Mouse (Mus musculus): Measurements from ENCODE around the gene C1galt1. TPM values are rescaled to one million over a fixed set of nuclear protein-coding genes. Genes with fewer than 3 reads are reported as not detected.

The C1galt1 gene
- total RNA-seq, 2 experiments from 2014 or later: 9.2 to 9.5 TPM

DNA sequence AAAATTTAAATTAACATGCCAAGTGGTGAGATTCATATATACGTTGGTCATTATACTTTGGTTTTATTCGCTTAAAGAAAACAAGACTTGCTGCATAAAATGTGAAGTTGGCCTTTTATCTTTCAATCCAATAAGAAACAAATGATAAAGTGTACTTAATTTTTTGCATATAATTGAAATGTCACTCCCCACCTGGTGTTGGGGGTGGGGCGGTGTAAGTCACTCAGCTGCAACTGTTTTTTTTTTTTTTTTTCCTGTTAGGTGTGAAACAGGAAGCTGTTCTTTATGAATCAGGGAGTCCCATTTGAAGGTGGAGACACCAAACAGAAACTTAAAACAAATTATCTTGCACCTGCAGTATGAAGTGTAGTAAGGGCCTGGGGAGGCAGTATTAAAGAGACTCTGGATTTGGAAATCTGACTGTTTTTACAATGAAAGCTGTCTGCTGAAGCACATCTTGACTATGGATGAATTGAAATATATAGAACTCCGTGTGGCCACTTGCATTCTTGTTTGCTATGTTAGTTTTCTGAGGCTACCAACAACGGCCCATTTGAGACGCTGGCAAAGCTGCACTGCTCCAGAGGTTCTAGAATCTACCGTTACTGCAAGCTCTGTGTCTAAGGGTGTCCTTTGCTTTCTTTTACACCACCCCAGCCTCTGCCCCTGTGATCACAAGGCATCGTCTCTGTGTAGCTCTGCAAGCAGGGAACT, 2.2 kb downstream of the C1galt1 start:
- TF ChIP-seq CTCF (conservative IDR thresholded peaks at IDR 0.05): no peak
- no peak for DNase-seq (ENCODE audit: low spot score in 2 of 2)
- H3K4me3 ChIP-seq: peak overlapping the region; percentile 75; the same call in 1 of the 2 replicates
- H3K27ac ChIP-seq: no peak overlapping the region

DNA sequence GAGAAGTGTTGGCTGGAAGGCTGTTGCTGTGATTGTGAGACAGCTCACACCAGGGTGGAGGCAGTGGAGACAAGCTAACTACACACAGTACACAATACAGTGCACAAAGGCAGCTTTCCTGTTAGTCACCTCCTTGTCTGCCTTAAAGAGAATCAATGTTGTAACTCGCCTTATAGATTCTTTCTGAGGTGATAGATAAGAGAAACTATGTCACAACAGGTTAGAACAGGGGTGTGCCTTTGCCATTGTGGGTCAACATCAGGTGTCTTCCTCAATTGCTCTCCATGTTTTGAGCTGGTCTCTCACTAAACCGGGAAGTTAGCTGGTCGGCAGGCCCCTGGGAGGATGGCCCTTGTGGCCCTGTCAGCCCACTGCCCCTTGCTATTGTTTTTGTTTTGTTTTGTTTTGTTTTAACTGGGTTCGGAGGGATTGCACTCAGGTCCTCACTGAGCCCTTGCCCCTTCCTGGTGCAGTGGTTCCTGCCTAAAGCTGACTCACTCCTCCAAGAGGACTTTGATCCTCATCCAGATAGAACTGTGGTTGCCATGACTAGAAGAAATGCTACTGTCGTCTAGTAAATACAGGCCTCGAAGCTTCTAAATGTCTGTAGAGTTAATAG, 3.4 kb downstream of the C1galt1 start:
- DNase-seq (ENCODE audit: low spot score in 2 of 2): no peak
- no peak for TF ChIP-seq CTCF (conservative IDR thresholded peaks at IDR 0.05)
- Histone ChIP-seq H3K27ac (no peak overlapping the region), H3K4me3 (no peak overlapping the region)

DNA sequence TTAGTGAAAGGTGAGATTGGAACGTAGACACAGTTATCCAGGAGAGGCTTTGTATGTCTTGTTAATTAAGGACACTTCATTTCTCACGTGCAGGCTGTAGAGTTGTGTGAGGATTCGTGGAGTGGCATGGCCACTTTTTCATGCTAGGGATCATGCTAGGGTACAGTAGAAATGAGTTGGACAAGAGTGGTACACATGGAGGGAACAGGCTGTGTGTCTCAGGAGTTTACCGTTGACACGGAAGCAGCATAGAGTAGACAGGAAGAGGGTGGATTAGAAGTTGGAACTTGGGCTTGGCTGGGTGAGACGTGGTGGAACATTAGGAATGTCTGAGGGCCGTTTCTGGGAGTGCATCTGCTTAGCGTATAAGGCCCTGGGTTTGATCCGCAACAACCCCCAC, 4.1 kb downstream of the C1galt1 start:
- DNase-seq (ENCODE audit: low spot score in 2 of 2): no peak
- no peak for TF ChIP-seq CTCF (conservative IDR thresholded peaks at IDR 0.05)
- H3K27ac ChIP-seq: no peak overlapping the region
- H3K4me3 ChIP-seq: no peak overlapping the region

GRCm38 (mm10) chr6:7851036-7851435, 6.4 kb downstream of the C1galt1 start:
- Histone ChIP-seq H3K27ac (no peak overlapping the region), H3K4me3 (no peak overlapping the region)
- no peak for TF ChIP-seq CTCF (conservative IDR thresholded peaks at IDR 0.05)
- no peak for DNase-seq (ENCODE audit: low spot score in 2 of 2)

DNA sequence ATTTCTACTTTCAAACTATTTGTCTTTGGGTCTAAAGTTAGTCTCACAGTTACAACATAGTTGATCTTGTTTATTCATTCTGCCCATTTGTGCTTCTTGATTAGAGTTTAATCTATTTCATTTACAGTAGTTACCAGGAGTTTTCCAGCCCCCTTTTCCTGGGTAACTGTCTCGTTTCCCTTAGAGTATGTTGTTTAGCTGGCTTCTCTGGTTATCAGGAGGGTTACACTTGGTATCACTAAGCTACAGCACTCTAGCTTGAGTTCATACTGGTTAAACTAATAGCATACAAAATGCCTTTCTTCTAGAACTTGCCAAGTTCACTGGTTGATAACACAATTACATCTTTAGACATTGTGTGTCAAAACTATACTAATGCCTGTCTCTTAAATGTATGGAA, 8.3 kb downstream of the C1galt1 start:
- no peak for DNase-seq (ENCODE audit: low spot score in 2 of 2)
- no peak overlapping the region for H3K27ac ChIP-seq
- H3K4me3 ChIP-seq: no peak overlapping the region
- TF ChIP-seq CTCF (conservative IDR thresholded peaks at IDR 0.05): no peak

DNA sequence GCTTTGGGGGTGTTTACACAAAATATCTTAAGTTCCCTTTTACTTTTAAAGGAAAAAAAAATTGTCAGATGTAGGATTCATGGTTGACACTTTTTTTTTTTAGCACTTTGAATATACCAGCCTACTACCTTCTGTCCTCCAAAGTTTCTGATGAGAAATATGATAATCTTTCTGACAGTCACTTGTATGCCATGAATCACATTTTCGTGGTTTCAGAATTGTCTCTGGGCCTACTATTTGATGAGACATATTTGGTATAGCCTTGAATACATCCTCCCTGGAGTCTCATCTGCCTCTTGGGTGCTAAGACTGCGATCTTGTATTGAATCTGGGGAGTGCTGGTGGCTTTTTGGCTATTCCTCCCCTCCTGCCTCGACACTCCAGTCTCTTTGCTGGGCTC, 8.8 kb downstream of the C1galt1 start:
- Histone ChIP-seq H3K4me3 (no peak overlapping the region), H3K27ac (no peak overlapping the region)
- no peak for TF ChIP-seq CTCF (conservative IDR thresholded peaks at IDR 0.05)
- DNase-seq (ENCODE audit: low spot score in 2 of 2): peak in 1 of 2 experiments; percentile 9

GRCm38 (mm10) chr6:7856682-7857290, 12.1 kb downstream of the C1galt1 start:
- H3K4me3 ChIP-seq: no peak overlapping the region
- DNase-seq (ENCODE audit: low spot score in 2 of 2): no peak
- no peak for TF ChIP-seq CTCF (conservative IDR thresholded peaks at IDR 0.05)
- H3K27ac ChIP-seq: no peak overlapping the region

GRCm38 (mm10) chr6:7857356-7858247, 13.0 kb downstream of the C1galt1 start:
- DNase-seq (ENCODE audit: low spot score in 2 of 2): no peak
- Histone ChIP-seq H3K27ac (no peak overlapping the region), H3K4me3 (no peak overlapping the region)
- no peak for TF ChIP-seq CTCF (conservative IDR thresholded peaks at IDR 0.05)

- no peak for DNase-seq (ENCODE audit: low spot score in 2 of 2)
- no peak overlapping the region for H3K27ac ChIP-seq
- H3K4me3 ChIP-seq: no peak overlapping the region
- TF ChIP-seq CTCF (conservative IDR thresholded peaks at IDR 0.05): no peak
Observed at GRCm38 (mm10) chr6:7858586-7858985, 13.9 kb downstream of the C1galt1 start.

DNA sequence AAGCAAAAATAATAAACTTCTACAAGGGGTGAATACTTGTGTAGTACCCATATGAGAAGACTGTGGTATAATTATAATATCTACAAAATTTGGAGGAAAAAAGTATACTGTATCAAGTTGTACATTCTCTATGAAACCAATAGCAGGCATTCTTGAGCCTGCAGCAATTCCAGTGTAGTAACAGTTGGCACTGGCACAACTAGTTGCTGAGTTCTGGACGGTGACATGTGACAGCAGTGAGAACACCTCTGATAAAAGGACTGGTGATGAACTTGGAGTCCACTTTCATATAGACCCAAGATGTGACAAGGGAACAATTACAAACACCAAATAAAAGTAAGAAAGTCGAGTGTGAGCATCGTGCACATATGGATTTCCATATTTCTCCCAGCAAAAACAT, 14.5 kb downstream of the C1galt1 start:
- TF ChIP-seq CTCF (conservative IDR thresholded peaks at IDR 0.05): no peak
- Histone ChIP-seq H3K27ac (no peak overlapping the region), H3K4me3 (no peak overlapping the region)
- no peak for DNase-seq (ENCODE audit: low spot score in 2 of 2)

- no peak for DNase-seq (ENCODE audit: low spot score in 2 of 2)
- Histone ChIP-seq H3K27ac (no peak overlapping the region), H3K4me3 (no peak overlapping the region)
- no peak for TF ChIP-seq CTCF (conservative IDR thresholded peaks at IDR 0.05)
Observed at GRCm38 (mm10) chr6:7861033-7861432, 16.4 kb downstream of the C1galt1 start.

GRCm38 (mm10) chr6:7863354-7863753, 18.7 kb downstream of the C1galt1 start:
- TF ChIP-seq CTCF (conservative IDR thresholded peaks at IDR 0.05): no peak
- no peak overlapping the region for H3K27ac ChIP-seq
- no peak for DNase-seq (ENCODE audit: low spot score in 2 of 2)

DNA sequence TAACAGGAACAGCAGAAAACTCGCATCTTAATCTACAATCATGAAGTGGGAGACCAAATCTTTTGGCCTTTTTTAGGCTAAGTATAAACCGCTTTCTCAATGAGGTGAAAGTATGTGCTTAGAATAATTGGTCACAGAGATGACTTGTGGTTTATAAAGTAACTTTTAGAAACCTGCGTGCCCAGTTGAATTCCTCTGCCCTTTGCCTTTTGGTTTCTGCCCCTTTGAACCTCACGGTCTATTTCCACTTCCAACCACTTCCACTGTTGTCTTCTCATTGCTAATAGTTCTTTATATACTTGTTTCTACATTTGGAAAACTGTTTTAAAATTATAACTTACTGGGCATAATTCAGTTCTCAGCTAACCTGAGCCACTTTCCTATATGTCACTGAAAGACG, 32.2 kb downstream of the C1galt1 start:
- DNase-seq (ENCODE audit: low spot score in 2 of 2): no peak
- no peak overlapping the region for H3K27ac ChIP-seq
- no peak overlapping the region for H3K4me3 ChIP-seq
- no peak for TF ChIP-seq CTCF (conservative IDR thresholded peaks at IDR 0.05)

More at GRCm38 (mm10) chr6:7863354-7863753, 18.7 kb downstream of the C1galt1 start:
- no peak overlapping the region for H3K4me3 ChIP-seq
